Mouse (Mus musculus) spleen, embryonic (tissue): ENCODE data around the gene Clrn2.

Experiments
- CTCF ChIA-PET: fragments of 350-600 bp; sonication (Branson Sonifier 250); formaldehyde crosslinking; loops from one replicate; lab custom pipeline; 2022; lab: Charles Lee

Gene Clrn2

GRCm38 (mm10) chr5:45510071-45510470 lies 56.5 kb downstream of the Clrn2 start:
- CTCF ChIA-PET: no interaction called here

- CTCF ChIA-PET: no interaction called here
Observed at GRCm38 (mm10) chr5:45512908-45513307, 59.4 kb downstream of the Clrn2 start.

GRCm38 (mm10) chr5:45513511-45513910 lies 60.0 kb downstream of the Clrn2 start:
- CTCF ChIA-PET: no interaction called here
